Mouse (Mus musculus) B cell, adult 67 days (primary cell): Measurements from ENCODE around the gene Serp2. TPM values are rescaled to one million over a fixed set of nuclear protein-coding genes. Genes with fewer than 3 reads are reported as not detected.

Experiments
- total RNA-seq, 2 experiments: library from RNA; stranded (reverse); gene quantifications; 4 replicates each; pipeline ENCODE4 v1.2.4; 2023

Serp2 gene
- 1 to 10 TPM; 2.0 to 4.4 TPM for total RNA-seq

DNA sequence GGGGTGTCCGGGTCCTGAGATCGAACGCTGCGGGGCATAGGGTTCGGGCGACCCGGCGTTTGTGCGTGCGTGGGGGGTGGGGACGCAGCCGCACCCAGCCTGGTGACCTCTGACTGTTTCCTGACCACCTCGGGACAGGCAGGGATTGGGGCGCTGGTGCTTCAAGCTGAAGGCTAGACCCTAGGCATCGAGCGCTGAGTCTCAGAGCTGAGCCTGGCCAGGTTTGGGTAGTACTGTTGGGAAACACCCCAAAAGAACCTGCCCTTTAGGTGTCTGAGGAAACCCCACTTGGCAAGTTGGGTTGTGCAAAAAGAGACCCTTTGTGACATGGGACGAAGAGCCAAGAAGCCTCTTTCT lies at the start of gene Serp2:
TSS of gene Serp2 (minus strand) at position 38 of the 357 bp plus-strand sequence.

Other genes starting within 250 kb of the Serp2 start
- gene Tsc22d1, start 141.9 kb downstream of the Serp2 start, total RNA-seq, result 10 to 100 TPM; 35.4 to 57.7 TPM